Mouse (Mus musculus) left cerebral cortex, adult 9 months (tissue): ENCODE results near the gene Nanos2.
A peak's percentile ranks its signal among the peaks of the same experiment; 100 is the strongest.

Source experiments
- DNase-seq, 2 experiments: peaks; one replicate each; pipeline ENCODE4 v3.0.0; 2022; ENCODE audit warnings: low spot score in 2 of 2

Gene Nanos2

GRCm38 (mm10) chr7:18987100-18987499 lies at the start of gene Nanos2:
Nanos2 (plus strand) TSS chr7:18987400.
- DNase-seq = no peak

GRCm38 (mm10) chr7:18942376-18942775 lies 44.8 kb upstream of the Nanos2 start:
- no peak for DNase-seq

- DNase-seq = no peak
Measured at GRCm38 (mm10) chr7:18942815-18943214, 44.4 kb upstream of the Nanos2 start.

- DNase-seq = no peak
Measured at GRCm38 (mm10) chr7:18948151-18948550, 39.0 kb upstream of the Nanos2 start.

GRCm38 (mm10) chr7:18949781-18950522 lies 37.2 kb upstream of the Nanos2 start:
- DNase-seq = no peak

GRCm38 (mm10) chr7:18950523-18951315 lies 36.5 kb upstream of the Nanos2 start:
- DNase-seq = no peak

- no peak for DNase-seq
Measured at GRCm38 (mm10) chr7:18951397-18951796, 35.8 kb upstream of the Nanos2 start.

GRCm38 (mm10) chr7:18957569-18958383 lies 29.4 kb upstream of the Nanos2 start:
- peak in 1 of 2 experiments; percentile 65 for DNase-seq

- DNase-seq = no peak
Measured at GRCm38 (mm10) chr7:18958384-18958766, 28.8 kb upstream of the Nanos2 start.

- no peak for DNase-seq
Measured at GRCm38 (mm10) chr7:18959446-18959845, 27.8 kb upstream of the Nanos2 start.

GRCm38 (mm10) chr7:18962171-18962792 lies 24.9 kb upstream of the Nanos2 start:
- DNase-seq = no peak

GRCm38 (mm10) chr7:18962795-18963194 lies 24.4 kb upstream of the Nanos2 start:
- no peak for DNase-seq

- no peak for DNase-seq
Measured at GRCm38 (mm10) chr7:18963294-18963843, 23.8 kb upstream of the Nanos2 start.

- DNase-seq = no peak
Measured at GRCm38 (mm10) chr7:18965312-18965711, 21.9 kb upstream of the Nanos2 start.

- DNase-seq = no peak
Measured at GRCm38 (mm10) chr7:18967603-18968002, 19.6 kb upstream of the Nanos2 start.

GRCm38 (mm10) chr7:18970956-18971355 lies 16.2 kb upstream of the Nanos2 start:
- no peak for DNase-seq

- DNase-seq = no peak
Measured at GRCm38 (mm10) chr7:18978381-18978780, 8.8 kb upstream of the Nanos2 start.

GRCm38 (mm10) chr7:18986503-18986902 lies 697 bp upstream of the Nanos2 start:
- no peak for DNase-seq

- DNase-seq = no peak
Measured at GRCm38 (mm10) chr7:18987747-18988146, 547 bp downstream of the Nanos2 start.

- DNase-seq = no peak
Measured at GRCm38 (mm10) chr7:18988780-18989179, 1.6 kb downstream of the Nanos2 start.

GRCm38 (mm10) chr7:18989995-18990394 lies 2.8 kb downstream of the Nanos2 start:
- peak in 1 of 2 experiments; percentile 40 for DNase-seq
